Mouse (Mus musculus): ENCODE results near the gene Clec4a3.

DNA sequence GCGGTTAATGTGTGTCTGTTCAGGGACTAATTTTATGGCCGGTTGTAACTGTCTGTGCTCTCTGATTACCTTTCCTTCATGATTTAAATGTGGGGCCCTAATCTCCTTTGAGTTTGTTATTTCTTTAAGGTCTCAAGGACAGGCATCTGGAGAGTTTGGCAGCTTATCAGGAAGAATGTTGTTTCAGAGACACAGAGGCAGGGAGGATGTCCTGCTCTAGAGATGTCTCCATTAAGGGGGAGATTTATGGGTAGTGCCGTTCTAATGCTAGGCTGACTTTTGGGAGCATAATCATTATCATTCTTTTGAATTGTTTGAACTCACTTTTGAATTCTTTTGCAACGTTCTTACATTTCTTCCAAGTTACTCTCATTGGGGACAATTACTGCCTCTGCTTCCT is 32.4 kb upstream of the Clec4a3 start:
- no peak for TF ChIP-seq CTCF (conservative IDR thresholded peaks at IDR 0.05; ENCODE audit: low read length)
- TF ChIP-seq NANOG (IDR thresholded peaks at IDR 0.05; ENCODE audit: borderline replicate concordance, low read length) = no peak
